Comparison of ENCODE assay signal across 18 mouse cellular contexts in the genomic region with DNA sequence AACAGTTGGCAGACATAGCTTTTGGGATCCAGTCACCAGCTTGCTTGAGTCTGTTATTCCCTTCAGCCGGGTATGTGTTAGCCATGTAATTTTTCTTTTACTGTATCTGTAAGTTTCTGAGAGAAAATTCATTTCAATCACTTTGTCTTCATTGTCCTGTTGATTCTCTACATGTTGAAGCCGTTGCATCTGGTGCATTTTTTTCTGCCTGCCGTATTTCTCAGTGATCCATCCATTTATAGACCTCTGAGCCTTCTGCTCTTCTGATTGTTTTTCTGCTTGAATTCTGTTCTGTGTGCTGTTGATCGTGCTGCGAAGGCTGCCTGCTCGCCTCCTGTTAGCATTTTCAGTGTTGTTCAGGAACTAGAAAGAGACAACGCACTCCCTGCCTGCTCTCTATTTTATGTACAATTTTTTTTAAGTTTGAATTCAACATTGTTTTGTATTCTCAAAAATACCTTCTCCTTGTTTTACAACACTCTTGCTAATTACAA. TPM values are rescaled to one million over a fixed set of nuclear protein-coding genes. Genes with fewer than 3 reads are reported as not detected.
DNase-seq lines count a peak whose midpoint lies in the region; ATAC-seq and TF ChIP-seq lines count a peak whose summit lies in the region.
"Had no signal": no experiment of that assay in that cellular context is flagged by ENCODE, and none has a peak within 500 bp of the region (broad histone marks: within the 10 kb centered on the region; RNA-seq: fewer than 3 reads in every experiment).

No protein-coding gene starts in this region.

- no peak overlapping the region for H3K4me2 ChIP-seq in forebrain, embryonic 14.5 days (ENCODE audit: low read length)
- no peak overlapping the region for H3K4me2 ChIP-seq in forebrain, embryonic 15.5 days (replicated peaks)
- no peak overlapping the region for H3K4me2 ChIP-seq in limb, embryonic 14.5 days (replicated peaks; ENCODE audit: low read depth, low read length, severe bottlenecking)
- peak overlapping the region; percentile 35 for H3K4me2 ChIP-seq in neural tube, embryonic 15.5 days
- H3K4me2 ChIP-seq: heart, embryonic 13.5 days had no signal

- no peak overlapping the region for H3K27ac ChIP-seq in forebrain, embryonic 14.5 days (ENCODE audit: low read depth, low read length)
- H3K27ac ChIP-seq in forebrain, embryonic 15.5 days (replicated peaks), result no peak overlapping the region
- H3K27ac ChIP-seq in limb, embryonic 14.5 days (replicated peaks; ENCODE audit: low read depth, low read length), result no peak overlapping the region
- H3K27ac ChIP-seq in limb, embryonic 10.5 days, result no peak overlapping the region
- H3K27ac ChIP-seq in neural tube, embryonic 15.5 days (replicated peaks), result no peak overlapping the region
- no peak overlapping the region for H3K27ac ChIP-seq in heart, embryonic 10.5 days
- H3K27ac ChIP-seq: heart, embryonic 13.5 days had no signal

- no peaks in the 10 kb centered on the region for H3K36me3 ChIP-seq in forebrain, embryonic 14.5 days (ENCODE audit: control insufficient read depth, insufficient read depth, low read length)
- H3K36me3 ChIP-seq in forebrain, embryonic 15.5 days, result no peaks in the 10 kb centered on the region
- no peaks in the 10 kb centered on the region for H3K36me3 ChIP-seq in limb, embryonic 14.5 days (ENCODE audit: control insufficient read depth, insufficient read depth, low read length)
- no peaks in the 10 kb centered on the region for H3K36me3 ChIP-seq in limb, embryonic 10.5 days
- H3K36me3 ChIP-seq in neural tube, embryonic 15.5 days, result no peaks in the 10 kb centered on the region
- H3K36me3 ChIP-seq in heart, embryonic 10.5 days, result no peaks in the 10 kb centered on the region
- H3K36me3 ChIP-seq: heart, embryonic 13.5 days had no signal

- ATAC-seq in forebrain, embryonic 14.5 days, result no peak
- no peak for ATAC-seq in forebrain, embryonic 15.5 days (replicated peaks)
- ATAC-seq in limb, embryonic 14.5 days (ENCODE audit: low FRiP score, low read depth), result no peak
- no peak for ATAC-seq in neural tube, embryonic 15.5 days (ENCODE audit: low FRiP score)

- H3K27me3 ChIP-seq in forebrain, embryonic 14.5 days (replicated peaks; ENCODE audit: control insufficient read depth, insufficient read depth, low read length), result no peaks in the 10 kb centered on the region; the same call in 1 of the 2 replicates
- no peaks in the 10 kb centered on the region for H3K27me3 ChIP-seq in forebrain, embryonic 15.5 days
- H3K27me3 ChIP-seq in limb, embryonic 14.5 days (ENCODE audit: control insufficient read depth, insufficient read depth, low read length), result no peaks in the 10 kb centered on the region
- no peaks in the 10 kb centered on the region for H3K27me3 ChIP-seq in limb, embryonic 10.5 days (ENCODE audit: low read depth, poor library complexity, severe bottlenecking)
- H3K27me3 ChIP-seq in neural tube, embryonic 15.5 days (replicated peaks), result no peaks in the 10 kb centered on the region
- H3K27me3 ChIP-seq in heart, embryonic 10.5 days (ENCODE audit: insufficient read depth, poor library complexity, severe bottlenecking), result no peaks in the 10 kb centered on the region
- H3K27me3 ChIP-seq: heart, embryonic 13.5 days had no signal

- 70% methylated on average over 7 of the region's 7 CpGs for WGBS in forebrain, embryonic 14.5 days
- 59% methylated on average over 7 of the region's 7 CpGs for WGBS in forebrain, embryonic 15.5 days
- 65% methylated on average over 7 of the region's 7 CpGs for WGBS in limb, embryonic 14.5 days
- 87% methylated on average over 7 of the region's 7 CpGs for WGBS in limb, embryonic 10.5 days
- WGBS in neural tube, embryonic 15.5 days, result 56% methylated on average over 7 of the region's 7 CpGs
- WGBS in heart, embryonic 10.5 days, result 82% methylated on average over 7 of the region's 7 CpGs

- H3K9ac ChIP-seq in forebrain, embryonic 14.5 days (ENCODE audit: low read length), result no peak overlapping the region
- H3K9ac ChIP-seq in forebrain, embryonic 15.5 days (replicated peaks), result no peak overlapping the region
- H3K9ac ChIP-seq in limb, embryonic 14.5 days (ENCODE audit: low read depth, low read length, severe bottlenecking), result no peak overlapping the region
- H3K9ac ChIP-seq in neural tube, embryonic 15.5 days (replicated peaks), result no peak overlapping the region
- H3K9ac ChIP-seq: heart, embryonic 13.5 days had no signal

- H3K9me3 ChIP-seq in forebrain, embryonic 14.5 days (replicated peaks; ENCODE audit: control insufficient read depth, low read length), result no peaks in the 10 kb centered on the region
- no peaks in the 10 kb centered on the region for H3K9me3 ChIP-seq in forebrain, embryonic 15.5 days
- no peaks in the 10 kb centered on the region for H3K9me3 ChIP-seq in limb, embryonic 14.5 days (ENCODE audit: control insufficient read depth, low read length)
- H3K9me3 ChIP-seq in limb, embryonic 10.5 days (replicated peaks), result no peaks in the 10 kb centered on the region
- no peaks in the 10 kb centered on the region for H3K9me3 ChIP-seq in neural tube, embryonic 15.5 days (replicated peaks)
- no peaks in the 10 kb centered on the region for H3K9me3 ChIP-seq in heart, embryonic 10.5 days
- H3K9me3 ChIP-seq: heart, embryonic 13.5 days had no signal

- TF ChIP-seq POLR2A in limb, embryonic 14.5 days (IDR thresholded peaks at IDR 0.05; ENCODE audit: borderline replicate concordance, extremely low read depth, insufficient read depth, insufficient read length), result no peak

- no peak overlapping the region for H3K4me3 ChIP-seq in forebrain, embryonic 14.5 days (ENCODE audit: low read depth, low read length)
- no peak overlapping the region for H3K4me3 ChIP-seq in forebrain, embryonic 15.5 days
- no peak overlapping the region for H3K4me3 ChIP-seq in limb, embryonic 14.5 days (replicated peaks; ENCODE audit: low read length)
- H3K4me3 ChIP-seq in limb, embryonic 10.5 days, result no peak overlapping the region
- H3K4me3 ChIP-seq in neural tube, embryonic 15.5 days (replicated peaks), result 0 out of 2 replicates have a peak overlapping the region, but pooled peaks have one; percentile 7
- H3K4me3 ChIP-seq in heart, embryonic 10.5 days, result no peak overlapping the region
- H3K4me3 ChIP-seq: heart, embryonic 13.5 days had no signal

- peak; percentile 19 for DNase-seq in forebrain, embryonic 14.5 days (ENCODE audit: low spot score)
- DNase-seq in limb, embryonic 14.5 days (ENCODE audit: low spot score), result peak; percentile 3
- DNase-seq in limb, embryonic 10.5 days (ENCODE audit: low spot score), result no peak
- peak; percentile 31 for DNase-seq in layer of hippocampus, adult 9-11 months
- DNase-seq in kidney, adult 18-20 months, result no peak
- DNase-seq in heart, embryonic 10.5 days (ENCODE audit: low spot score), result no peak
- DNase-seq: adrenal gland, adult 2 months; gastrocnemius, postnatal 36 days; kidney, adult 8-10 months; kidney, postnatal 36 days; liver; lung, adult 18-20 months; lung, postnatal 4 days; right cerebral cortex, adult 18-20 months; thymus, postnatal 4 days had no signal

- no peaks in the 10 kb centered on the region for H3K4me1 ChIP-seq in forebrain, embryonic 14.5 days (ENCODE audit: control insufficient read depth, insufficient read depth, low read length)
- H3K4me1 ChIP-seq in forebrain, embryonic 15.5 days, result peaks cover 10% of the 10 kb centered on the region; the same call in 1 of the 2 replicates
- peaks cover 4% of the 10 kb centered on the region; the same call in 1 of the 2 replicates for H3K4me1 ChIP-seq in limb, embryonic 14.5 days (ENCODE audit: control insufficient read depth, insufficient read depth, low read length)
- H3K4me1 ChIP-seq in limb, embryonic 10.5 days, result no peaks in the 10 kb centered on the region
- peaks cover 7% of the 10 kb centered on the region; the same call in 1 of the 2 replicates for H3K4me1 ChIP-seq in neural tube, embryonic 15.5 days
- H3K4me1 ChIP-seq in heart, embryonic 10.5 days, result no peaks in the 10 kb centered on the region
- H3K4me1 ChIP-seq: heart, embryonic 13.5 days had no signal

RNA-seq across cellular contexts. Expression of gene Ttc29, which starts 20.7 kb away (rescaled TPM):
- polyA plus RNA-seq in forebrain, embryonic 14.5 days (2014; fragmentation: Nextera tagmentation; extraction: Ambion mirVana), result 0.41 and 1.1 TPM in 2 replicates
- polyA plus RNA-seq in forebrain, embryonic 15.5 days (2015; fragmentation: Nextera tagmentation; extraction: Ambion mirVana), result 0.70 and 1.9 TPM in 2 replicates
- polyA plus RNA-seq in limb, embryonic 14.5 days (2012; rRNA removed), result 0.04 TPM in 1 of 2 replicates, not detected in the other
- polyA plus RNA-seq in limb, embryonic 14.5 days (2014; fragmentation: Nextera tagmentation; extraction: Ambion mirVana), result 0.37 TPM in 1 of 2 replicates, not detected in the other
- not detected in 2 replicates for polyA plus RNA-seq in limb, embryonic 10.5 days (2016; fragmentation: Nextera tagmentation; extraction: Ambion mirVana)
- 0.33 and 0.60 TPM in 2 replicates for polyA plus RNA-seq in neural tube, embryonic 15.5 days (2015; fragmentation: Nextera tagmentation; extraction: Ambion mirVana)
- polyA plus RNA-seq in heart, embryonic 10.5 days (2016; fragmentation: Nextera tagmentation; extraction: Ambion mirVana), result not detected in 2 replicates
- polyA plus RNA-seq: adrenal gland, adult 2 months; heart, embryonic 13.5 days had no signal

Comparison
In these comparisons a context has a peak if more than half of its experiments do, and no peak if none do; other contexts are left out.
1. DNase-seq: peak in forebrain, embryonic 14.5 days (single experiment), limb, embryonic 14.5 days (single experiment) and layer of hippocampus, adult 9-11 months (single experiment); none in limb, embryonic 10.5 days (single experiment), kidney, adult 18-20 months (single experiment) and heart, embryonic 10.5 days (single experiment).